Mouse (Mus musculus): ENCODE data around the gene Gigyf2.

DNA sequence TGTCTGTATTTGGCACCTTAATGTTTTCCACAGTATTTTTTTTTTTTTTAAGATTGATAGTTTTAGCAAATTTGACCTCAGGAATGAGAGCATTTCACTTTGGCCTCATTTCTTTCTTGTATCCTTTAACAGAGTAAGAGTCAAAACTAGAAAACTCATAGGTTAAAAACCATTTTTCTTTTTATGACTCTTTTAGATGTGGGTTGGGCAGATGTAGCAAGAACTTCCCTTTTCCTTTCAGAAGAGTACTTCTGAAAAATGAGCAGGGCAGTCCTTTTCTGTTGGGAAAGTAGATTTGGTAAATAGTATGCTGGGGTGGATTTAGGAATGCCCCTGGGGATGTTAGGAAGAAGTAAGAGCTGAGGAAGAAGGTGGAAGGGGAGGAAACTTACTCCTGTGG lies 79.2 kb downstream of the Gigyf2 start:
- TF ChIP-seq CTCF (conservative IDR thresholded peaks at IDR 0.05; ENCODE audit: low read length) (no peak), POU5F1 (IDR thresholded peaks at IDR 0.05; ENCODE audit: borderline replicate concordance, low read length) (no peak)
